Mouse (Mus musculus): ENCODE measurements around the gene Camkmt. TPM values are rescaled to one million over a fixed set of nuclear protein-coding genes. Genes with fewer than 3 reads are reported as not detected.

Gene Camkmt
- polyA plus RNA-seq, 1 experiment from 2014 or later = 12.1 TPM

GRCm38 (mm10) chr17:85506206-85507088 lies 416.1 kb downstream of the Camkmt start:
- no peak for DNase-seq (ENCODE audit: low spot score)
- Histone ChIP-seq H3K4me1 (peaks cover 5% of the 10 kb centered on the region; the same call in 1 of the 2 replicates), H3K9me3 (replicated peaks) (no peaks in the 10 kb centered on the region), H3K4me3 (no peak overlapping the region), H3K27me3 (ENCODE audit: low read depth, poor library complexity, severe bottlenecking) (no peaks in the 10 kb centered on the region; the same call in 1 of the 2 replicates), H3K27ac (replicated peaks) (no peak overlapping the region), H3K36me3 (no peaks in the 10 kb centered on the region)
- 87% methylated on average over 15 of the region's 15 CpGs for WGBS

GRCm38 (mm10) chr17:85507089-85507460 lies 416.7 kb downstream of the Camkmt start:
- Histone ChIP-seq H3K4me3 (no peak overlapping the region), H3K27me3 (ENCODE audit: low read depth, poor library complexity, severe bottlenecking) (no peaks in the 10 kb centered on the region; the same call in 1 of the 2 replicates), H3K27ac (replicated peaks) (no peak overlapping the region), H3K36me3 (no peaks in the 10 kb centered on the region), H3K9me3 (replicated peaks) (no peaks in the 10 kb centered on the region), H3K4me1 (peaks cover 5% of the 10 kb centered on the region; the same call in 1 of the 2 replicates)
- WGBS = 92% methylated on average over 4 of the region's 4 CpGs
- DNase-seq (ENCODE audit: low spot score) = no peak

Other genes starting within 250 kb of the Camkmt start
- gene Ppm1b, start 133.8 kb upstream of the Camkmt start, polyA plus RNA-seq (2016; fragmentation: Nextera tagmentation; extraction: Ambion mirVana) = 58.0 and 67.2 TPM in 2 replicates
- 0.23 and 0.40 TPM in 2 replicates for gene Slc3a1, start 62.2 kb upstream of the Camkmt start, polyA plus RNA-seq (2016; fragmentation: Nextera tagmentation; extraction: Ambion mirVana)
- gene Prepl, start 311 bp upstream of the Camkmt start, polyA plus RNA-seq (2016; fragmentation: Nextera tagmentation; extraction: Ambion mirVana) = 30.9 and 40.9 TPM in 2 replicates